Mouse (Mus musculus): ENCODE results near the gene Clcn1.

DNA sequence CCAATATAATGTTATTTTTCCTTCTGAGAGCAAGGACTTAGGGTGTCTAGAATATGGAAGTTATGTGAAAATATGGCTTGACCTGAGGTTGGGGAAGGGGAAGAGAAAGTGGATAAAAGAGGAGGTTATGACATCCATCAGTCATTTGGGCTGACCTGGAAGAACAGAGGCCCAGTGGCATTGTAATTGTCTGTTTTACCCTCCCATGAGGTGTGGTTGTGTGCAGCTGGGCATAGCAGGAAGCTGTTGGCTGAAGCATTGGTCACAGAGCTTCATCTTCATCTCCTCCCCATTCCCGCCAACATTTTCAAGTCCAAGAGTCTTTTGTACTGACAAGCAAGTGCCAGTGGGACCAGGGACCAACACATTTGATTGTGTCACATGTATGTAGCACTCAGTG is 57.8 kb downstream of the Clcn1 start:
- TF ChIP-seq CTCF (IDR thresholded peaks at IDR 0.05; ENCODE audit: low read depth, low read length) (no peak), GATA1 (IDR thresholded peaks at IDR 0.05; ENCODE audit: borderline replicate concordance, low read length) (no peak), TAL1 (conservative IDR thresholded peaks at IDR 0.05; ENCODE audit: low read depth, low read length) (no peak), POLR2AphosphoS5 (IDR thresholded peaks at IDR 0.05; ENCODE audit: insufficient replicate concordance, low read depth, low read length) (no peak)

Measured in G1E (cell line).